Mouse (Mus musculus): ENCODE measurements around the gene Rps29.

DNA sequence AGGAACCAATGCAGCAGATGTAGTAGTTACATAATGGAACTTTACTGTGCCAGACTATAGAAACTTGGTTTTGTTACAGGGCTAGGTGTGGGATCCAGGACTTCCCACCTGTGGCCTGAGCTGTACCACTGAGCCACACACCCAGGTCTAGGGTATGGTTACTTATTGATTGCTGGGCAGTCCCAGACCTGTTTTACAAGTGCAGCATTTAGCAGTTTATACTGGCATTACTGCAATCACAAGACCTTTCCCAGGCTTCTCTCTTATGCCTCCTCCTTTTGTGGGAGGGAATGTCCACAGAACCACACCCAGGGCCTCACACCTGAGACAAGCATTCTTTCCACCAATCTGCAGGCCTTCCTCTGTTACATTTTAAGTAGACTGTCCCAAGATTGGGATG is 40.0 kb upstream of the Rps29 start:
- TF ChIP-seq MYOD1 (IDR thresholded peaks at IDR 0.05; ENCODE audit: control insufficient read depth in 1 of 3, insufficient read length in 2 of 3, low read depth in 2 of 3) (no peak), POLR2A (IDR thresholded peaks at IDR 0.05; ENCODE audit: insufficient read length, low read depth) (no peak), E2F4 (IDR thresholded peaks at IDR 0.05; ENCODE audit: insufficient read depth) (no peak), USF1 (IDR thresholded peaks at IDR 0.05; ENCODE audit: low read depth) (no peak), TCF12 (IDR thresholded peaks at IDR 0.05; ENCODE audit: insufficient read depth, poor library complexity, severe bottlenecking) (no peak), POLR2AphosphoS2 (IDR thresholded peaks at IDR 0.05; ENCODE audit: insufficient read length, low read depth) (no peak), REST (IDR thresholded peaks at IDR 0.05; ENCODE audit: insufficient read depth, insufficient read length) (no peak)

Measured in myocyte (in vitro differentiated cells).